Mouse (Mus musculus) ES-E14 (cell line): ENCODE measurements around the gene Polr2j. TPM values are rescaled to one million over a fixed set of nuclear protein-coding genes. Genes with fewer than 3 reads are reported as not detected.
"Not testable (repeated sequence)": the region's sequence is repeated elsewhere in the genome, so short reads cannot be mapped to it uniquely, and the experiment has no call there.

ENCODE experiments used
- DNase-seq: peaks from one replicate; pipeline ENCODE4 v3.0.0-alpha.2; 2013; ENCODE audit warnings: low read depth, low spot score
- H3K27ac ChIP-seq: 2 replicates; pipeline ENCODE4 v1.5.1; 2012; ENCODE audit warnings: low read depth, mild to moderate bottlenecking, low read length, moderate library complexity, mixed read lengths; ENCODE audit not compliant: poor library complexity, insufficient read depth, severe bottlenecking
- H3K36me3 ChIP-seq: 2 replicates; pipeline ENCODE4 v1.6.1; 2012; ENCODE audit warnings: mild to moderate bottlenecking, low read length, moderate library complexity, mixed read lengths; ENCODE audit not compliant: control insufficient read depth, poor library complexity, insufficient read depth, severe bottlenecking
- H3K4me1 ChIP-seq, 2 experiments: fragments of 150-350 bp in 1 of 2; sonication (generic) in 1 of 2; 2 replicates each; pipeline ENCODE4 v1.6.1; 2012; ENCODE audit warnings: low read length in 2 of 2, mild to moderate bottlenecking in 1 of 2, mixed read lengths in 1 of 2; ENCODE audit not compliant: control insufficient read depth in 2 of 2, insufficient read depth in 2 of 2, poor library complexity in 1 of 2
- H3K4me3 ChIP-seq, 2 experiments: fragments of 150-350 bp in 1 of 2; sonication (generic) in 1 of 2; 2 replicates each; pipeline ENCODE4 v1.5.1; 2012; ENCODE audit warnings: low read length in 2 of 2, low read depth in 1 of 2, mild to moderate bottlenecking in 1 of 2, mixed read lengths in 1 of 2; ENCODE audit not compliant: insufficient read depth in 1 of 2, poor library complexity in 1 of 2, severe bottlenecking in 1 of 2
- H3K9ac ChIP-seq: 2 replicates; pipeline ENCODE4 v1.6.1; 2012; ENCODE audit warnings: low read depth, mild to moderate bottlenecking, low read length, mixed read lengths; ENCODE audit not compliant: poor library complexity, insufficient read depth, severe bottlenecking
- H3K9me3 ChIP-seq: fragments of 150-350 bp; sonication (generic); 2 replicates; pipeline ENCODE4 v1.6.1; 2012; ENCODE audit warnings: low read depth, mild to moderate bottlenecking, low read length; ENCODE audit not compliant: control insufficient read depth, insufficient read depth
- CHD2 ChIP-seq: IDR thresholded peaks from 2 replicates; pipeline ENCODE4 v1.6.1; 2014; ENCODE audit warnings: mild to moderate bottlenecking, low read depth, low read length, inconsistent platforms
- HCFC1 ChIP-seq: IDR thresholded peaks from 2 replicates; pipeline ENCODE4 v1.6.1; 2012; ENCODE audit warnings: low read length, inconsistent platforms, borderline replicate concordance; ENCODE audit not compliant: insufficient read depth
- MAFK ChIP-seq: IDR thresholded peaks from 2 replicates; pipeline ENCODE4 v1.6.1; 2014; ENCODE audit warnings: mild to moderate bottlenecking, low read depth, low read length, inconsistent platforms; ENCODE audit not compliant: insufficient read depth
- ZC3H11A ChIP-seq: IDR thresholded peaks from 2 replicates; pipeline ENCODE4 v1.6.1; 2012; ENCODE audit warnings: low read depth, mild to moderate bottlenecking, inconsistent platforms, low read length, borderline replicate concordance
- ZNF384 ChIP-seq: IDR thresholded peaks from 2 replicates; pipeline ENCODE4 v1.6.1; 2012; ENCODE audit warnings: low read depth, low read length, inconsistent platforms
- in situ Hi-C, 2 experiments: fragments of 600-800 bp; cut with MboI; formaldehyde crosslinking; loops; one replicate each; pipeline ENCODE4 v1.15.1; 2025; ENCODE audit warnings: low sequenced_read_pairs in 2 of 2, inconsistent platforms in 1 of 2; ENCODE audit not compliant: unreplicated experiment in 2 of 2
- total RNA-seq: library from RNA; depleted of rRNA; stranded (reverse); fragments of 300-350 nt; gene quantifications from 2 replicates; pipeline ENCODE4 v1.2.3, GENCODE M21; 2012

The Polr2j gene
- total RNA-seq, 1 experiment, result 195 TPM

- TF ChIP-seq ZNF384 (no peak), MAFK (no peak), ZC3H11A (no peak), CHD2 (no peak), HCFC1 (no peak)
- no peak overlapping the region for H3K27ac ChIP-seq
- peaks cover 17% of the 10 kb centered on the region for H3K36me3 ChIP-seq
- no peak for DNase-seq
- in situ Hi-C loops, result no loop called here
- no peak overlapping the region for H3K9ac ChIP-seq
- H3K4me1 ChIP-seq, result no peaks in the 10 kb centered on the region
- H3K4me3 ChIP-seq, result no peak overlapping the region
- H3K9me3 ChIP-seq, result no peaks in the 10 kb centered on the region
Measured at GRCm38 (mm10) chr5:136143161-136143755, 26.8 kb downstream of the Polr2j start.

GRCm38 (mm10) chr5:136144606-136145430 is 28.4 kb downstream of the Polr2j start:
- DNase-seq, result no peak
- no peaks in the 10 kb centered on the region for H3K4me1 ChIP-seq
- H3K4me3 ChIP-seq, result no peak overlapping the region
- no peak overlapping the region for H3K9ac ChIP-seq
- in situ Hi-C loops, result no loop called here
- peaks cover 11% of the 10 kb centered on the region for H3K36me3 ChIP-seq
- no peak for TF ChIP-seq ZNF384
- no peak for TF ChIP-seq HCFC1
- TF ChIP-seq MAFK, result no peak
- no peak for TF ChIP-seq ZC3H11A
- no peak for TF ChIP-seq CHD2
- no peak overlapping the region for H3K27ac ChIP-seq
- H3K9me3 ChIP-seq, result no peaks in the 10 kb centered on the region

GRCm38 (mm10) chr5:136146936-136147335 is 30.5 kb downstream of the Polr2j start:
- no peak for TF ChIP-seq CHD2
- no peak for TF ChIP-seq MAFK
- TF ChIP-seq ZC3H11A, result no peak
- no peak for TF ChIP-seq HCFC1
- TF ChIP-seq ZNF384, result no peak
- in situ Hi-C loops, result no loop called here
- Histone ChIP-seq H3K9ac (no peak overlapping the region), H3K9me3 (no peaks in the 10 kb centered on the region), H3K4me3 (no peak overlapping the region), H3K4me1 (no peaks in the 10 kb centered on the region), H3K27ac (no peak overlapping the region), H3K36me3 (no peaks in the 10 kb centered on the region; the same call in 1 of the 2 replicates)
- no peak for DNase-seq

- H3K9ac ChIP-seq, result no peak overlapping the region
- in situ Hi-C loops, result no loop called here
- H3K4me3 ChIP-seq, result no peak overlapping the region
- H3K27ac ChIP-seq, result no peak overlapping the region
- no peaks in the 10 kb centered on the region for H3K4me1 ChIP-seq
- DNase-seq, result no peak
- no peak for TF ChIP-seq HCFC1
- no peak for TF ChIP-seq CHD2
- TF ChIP-seq ZC3H11A, result no peak
- TF ChIP-seq MAFK, result no peak
- TF ChIP-seq ZNF384, result no peak
- no peaks in the 10 kb centered on the region for H3K36me3 ChIP-seq
- no peaks in the 10 kb centered on the region for H3K9me3 ChIP-seq
Measured at GRCm38 (mm10) chr5:136147704-136148103, 31.3 kb downstream of the Polr2j start.

- DNase-seq, H3K4me1 ChIP-seq, H3K9ac ChIP-seq, in situ Hi-C loops, H3K27ac ChIP-seq, H3K36me3 ChIP-seq, H3K9me3 ChIP-seq, H3K4me3 ChIP-seq: not testable (repeated sequence)
Measured at GRCm38 (mm10) chr5:136149134-136149576, 32.7 kb downstream of the Polr2j start.
